Mouse (Mus musculus): ENCODE measurements around the gene Pcdh15. TPM values are rescaled to one million over a fixed set of nuclear protein-coding genes. Genes with fewer than 3 reads are reported as not detected.
A peak's percentile ranks its signal among the peaks of the same experiment; 100 is the strongest.

Pcdh15 gene
- polyA plus RNA-seq, 1 experiment from 2014 or later = 2.0 TPM

GRCm38 (mm10) chr10:73425408-73425807, 326.3 kb downstream of the Pcdh15 start:
- no peak overlapping the region for H3K27ac ChIP-seq (ENCODE audit: low read depth, low read length)
- ATAC-seq (ENCODE audit: low FRiP score) = no peak
- no peaks in the 10 kb centered on the region for H3K4me1 ChIP-seq (replicated peaks; ENCODE audit: control insufficient read depth, insufficient read depth, low read length)
- H3K36me3 ChIP-seq (ENCODE audit: control insufficient read depth, insufficient read depth, low read length) = no peaks in the 10 kb centered on the region
- no peak for DNase-seq (ENCODE audit: low spot score)
- H3K4me3 ChIP-seq (ENCODE audit: low read depth, low read length) = no peak overlapping the region
- H3K9me3 ChIP-seq (ENCODE audit: control insufficient read depth, low read length) = no peaks in the 10 kb centered on the region
- no peak overlapping the region for H3K4me2 ChIP-seq (replicated peaks; ENCODE audit: low read depth, low read length)
- no peak overlapping the region for H3K9ac ChIP-seq (ENCODE audit: low read depth, low read length)
- H3K27me3 ChIP-seq (ENCODE audit: control insufficient read depth, insufficient read depth, low read length) = no peaks in the 10 kb centered on the region
- WGBS = 86% methylated on average over 3 of the region's 3 CpGs

- DNase-seq (ENCODE audit: low spot score) (no peak), ATAC-seq (ENCODE audit: low FRiP score) (no peak)
- H3K4me2 ChIP-seq (replicated peaks; ENCODE audit: low read depth, low read length) = no peak overlapping the region
- no peak overlapping the region for H3K27ac ChIP-seq (ENCODE audit: low read depth, low read length)
- no peaks in the 10 kb centered on the region for H3K36me3 ChIP-seq (ENCODE audit: control insufficient read depth, insufficient read depth, low read length)
- H3K9me3 ChIP-seq (ENCODE audit: control insufficient read depth, low read length) = no peaks in the 10 kb centered on the region
- H3K4me3 ChIP-seq (ENCODE audit: low read depth, low read length) = no peak overlapping the region
- no peak overlapping the region for H3K9ac ChIP-seq (ENCODE audit: low read depth, low read length)
- 96% methylated on average over 3 of the region's 3 CpGs for WGBS
- no peaks in the 10 kb centered on the region for H3K27me3 ChIP-seq (ENCODE audit: control insufficient read depth, insufficient read depth, low read length)
- no peaks in the 10 kb centered on the region for H3K4me1 ChIP-seq (replicated peaks; ENCODE audit: control insufficient read depth, insufficient read depth, low read length)
Measured at GRCm38 (mm10) chr10:73431345-73431744, 332.2 kb downstream of the Pcdh15 start.

GRCm38 (mm10) chr10:73484082-73484481, 384.9 kb downstream of the Pcdh15 start:
- no peaks in the 10 kb centered on the region for H3K4me1 ChIP-seq (replicated peaks; ENCODE audit: control insufficient read depth, insufficient read depth, low read length)
- no peaks in the 10 kb centered on the region for H3K27me3 ChIP-seq (ENCODE audit: control insufficient read depth, insufficient read depth, low read length)
- H3K9me3 ChIP-seq (ENCODE audit: control insufficient read depth, low read length) = no peaks in the 10 kb centered on the region
- WGBS = 44% methylated on average over 2 of the region's 2 CpGs
- H3K4me3 ChIP-seq (ENCODE audit: low read depth, low read length) = no peak overlapping the region
- no peaks in the 10 kb centered on the region for H3K36me3 ChIP-seq (ENCODE audit: control insufficient read depth, insufficient read depth, low read length)
- H3K4me2 ChIP-seq (replicated peaks; ENCODE audit: low read depth, low read length) = no peak overlapping the region
- no peak overlapping the region for H3K9ac ChIP-seq (ENCODE audit: low read depth, low read length)
- no peak for DNase-seq (ENCODE audit: low spot score)
- H3K27ac ChIP-seq (ENCODE audit: low read depth, low read length) = no peak overlapping the region
- no peak for ATAC-seq (ENCODE audit: low FRiP score)

DNA sequence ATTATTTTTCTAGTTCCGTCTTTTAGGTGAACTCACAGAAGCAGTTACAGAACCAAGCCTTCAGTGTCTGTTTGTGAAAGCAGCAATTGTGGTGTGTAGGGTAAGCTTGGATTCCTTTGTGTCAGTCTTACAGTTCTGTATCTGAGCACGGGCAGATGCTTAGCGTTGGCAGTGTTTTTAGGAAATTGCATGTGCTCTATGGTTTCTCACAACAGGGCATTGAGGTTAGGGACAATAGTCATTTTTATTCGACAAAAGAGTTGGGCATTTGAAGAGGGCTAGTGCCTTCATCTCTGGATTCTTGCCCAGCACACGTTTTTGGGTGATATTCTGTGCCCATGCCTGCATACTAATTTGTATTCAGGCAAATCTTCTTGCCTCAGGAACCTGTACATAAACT, 392.5 kb downstream of the Pcdh15 start:
- ATAC-seq (ENCODE audit: low FRiP score) = no peak
- no peaks in the 10 kb centered on the region for H3K9me3 ChIP-seq (ENCODE audit: control insufficient read depth, low read length)
- no peaks in the 10 kb centered on the region for H3K36me3 ChIP-seq (ENCODE audit: control insufficient read depth, insufficient read depth, low read length)
- no peaks in the 10 kb centered on the region for H3K27me3 ChIP-seq (ENCODE audit: control insufficient read depth, insufficient read depth, low read length)
- WGBS = 79% methylated on average over 5 of the region's 5 CpGs
- no peak overlapping the region for H3K4me2 ChIP-seq (replicated peaks; ENCODE audit: low read depth, low read length)
- H3K9ac ChIP-seq (ENCODE audit: low read depth, low read length) = no peak overlapping the region
- no peak overlapping the region for H3K4me3 ChIP-seq (ENCODE audit: low read depth, low read length)
- H3K4me1 ChIP-seq (replicated peaks; ENCODE audit: control insufficient read depth, insufficient read depth, low read length) = no peaks in the 10 kb centered on the region
- DNase-seq (ENCODE audit: low spot score) = no peak
- no peak overlapping the region for H3K27ac ChIP-seq (ENCODE audit: low read depth, low read length)

DNA sequence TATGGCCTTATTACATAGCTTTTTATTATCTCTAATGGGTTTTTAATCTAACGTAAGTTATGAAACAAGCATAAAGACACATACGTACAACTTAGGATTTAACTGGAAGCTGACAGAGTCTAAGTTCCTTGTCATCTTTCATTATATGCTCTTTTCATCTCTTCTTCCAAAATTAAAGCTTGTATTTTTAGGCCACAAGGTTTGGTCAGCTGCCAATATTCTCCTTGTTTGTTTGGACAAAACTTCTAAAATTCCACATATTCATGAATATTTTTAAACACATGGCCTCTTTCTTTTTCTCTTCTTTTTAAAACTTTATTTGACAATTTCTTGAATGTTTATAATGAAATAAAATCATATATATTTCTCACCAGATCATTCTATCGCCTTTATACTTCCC, 415.7 kb downstream of the Pcdh15 start:
- WGBS = 92% methylated on average over 3 of the region's 3 CpGs
- ATAC-seq (ENCODE audit: low FRiP score) = no peak
- no peaks in the 10 kb centered on the region for H3K27me3 ChIP-seq (ENCODE audit: control insufficient read depth, insufficient read depth, low read length)
- H3K9ac ChIP-seq (ENCODE audit: low read depth, low read length) = no peak overlapping the region
- no peaks in the 10 kb centered on the region for H3K36me3 ChIP-seq (ENCODE audit: control insufficient read depth, insufficient read depth, low read length)
- H3K27ac ChIP-seq (ENCODE audit: low read depth, low read length) = no peak overlapping the region
- H3K4me1 ChIP-seq (replicated peaks; ENCODE audit: control insufficient read depth, insufficient read depth, low read length) = no peaks in the 10 kb centered on the region
- H3K4me3 ChIP-seq (ENCODE audit: low read depth, low read length) = no peak overlapping the region
- no peak overlapping the region for H3K4me2 ChIP-seq (replicated peaks; ENCODE audit: low read depth, low read length)
- no peaks in the 10 kb centered on the region for H3K9me3 ChIP-seq (ENCODE audit: control insufficient read depth, low read length)
- DNase-seq (ENCODE audit: low spot score) = no peak

DNA sequence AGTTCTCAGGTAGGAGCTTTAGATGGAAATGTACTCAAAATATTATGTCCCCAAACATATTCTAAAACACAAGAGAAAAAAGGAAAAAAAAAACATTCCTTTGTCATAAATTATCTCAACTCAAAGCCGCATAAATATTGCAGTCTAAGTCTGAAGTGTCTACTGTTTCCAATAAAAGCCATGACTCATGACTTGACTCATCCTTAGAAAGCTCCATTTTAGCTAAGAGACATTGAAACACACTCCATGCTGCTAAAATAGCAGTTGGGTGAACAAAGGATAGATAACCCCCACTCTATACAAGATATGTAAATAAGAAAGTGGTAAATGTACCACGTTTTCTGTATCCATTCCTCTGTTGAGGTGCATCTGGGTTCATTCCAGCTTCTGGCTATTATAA, 416.6 kb downstream of the Pcdh15 start:
- Histone ChIP-seq H3K4me1 (replicated peaks; ENCODE audit: control insufficient read depth, insufficient read depth, low read length) (no peaks in the 10 kb centered on the region), H3K9ac (ENCODE audit: low read depth, low read length) (no peak overlapping the region), H3K9me3 (ENCODE audit: control insufficient read depth, low read length) (no peaks in the 10 kb centered on the region), H3K36me3 (ENCODE audit: control insufficient read depth, insufficient read depth, low read length) (no peaks in the 10 kb centered on the region), H3K4me2 (replicated peaks; ENCODE audit: low read depth, low read length) (no peak overlapping the region), H3K4me3 (ENCODE audit: low read depth, low read length) (no peak overlapping the region), H3K27ac (ENCODE audit: low read depth, low read length) (no peak overlapping the region), H3K27me3 (ENCODE audit: control insufficient read depth, insufficient read depth, low read length) (no peaks in the 10 kb centered on the region)
- 69% methylated on average over 2 of the region's 2 CpGs for whole genome bisulfite sequencing
- no peak for ATAC-seq (ENCODE audit: low FRiP score)
- DNase-seq (ENCODE audit: low spot score) = no peak

DNA sequence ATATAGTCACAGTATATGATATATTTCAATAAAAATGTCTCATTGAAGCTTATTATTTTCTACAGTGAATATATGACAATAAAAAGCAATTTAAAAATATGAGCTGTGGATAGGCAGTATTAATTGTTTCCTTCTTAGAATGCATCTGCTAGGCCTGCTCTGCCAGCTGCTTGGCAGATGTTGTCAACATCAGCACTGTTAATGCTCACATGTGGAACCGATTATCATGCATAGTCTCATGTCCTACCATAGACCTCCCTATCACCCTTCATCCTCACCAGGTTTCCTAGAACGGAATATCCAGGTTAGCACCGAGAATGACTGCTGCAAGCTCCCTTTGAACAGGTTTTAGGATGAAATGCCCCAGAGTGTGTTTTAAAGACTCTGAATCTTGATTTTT, 420.3 kb downstream of the Pcdh15 start:
- no peaks in the 10 kb centered on the region for H3K27me3 ChIP-seq (ENCODE audit: control insufficient read depth, insufficient read depth, low read length)
- no peak overlapping the region for H3K9ac ChIP-seq (ENCODE audit: low read depth, low read length)
- no peaks in the 10 kb centered on the region for H3K36me3 ChIP-seq (ENCODE audit: control insufficient read depth, insufficient read depth, low read length)
- no peak for ATAC-seq (ENCODE audit: low FRiP score)
- H3K4me2 ChIP-seq (replicated peaks; ENCODE audit: low read depth, low read length) = no peak overlapping the region
- no peak for DNase-seq (ENCODE audit: low spot score)
- WGBS = 86% methylated on average over 3 of the region's 3 CpGs
- H3K4me3 ChIP-seq (ENCODE audit: low read depth, low read length) = no peak overlapping the region
- H3K27ac ChIP-seq (ENCODE audit: low read depth, low read length) = no peak overlapping the region
- H3K9me3 ChIP-seq (ENCODE audit: control insufficient read depth, low read length) = no peaks in the 10 kb centered on the region
- H3K4me1 ChIP-seq (replicated peaks; ENCODE audit: control insufficient read depth, insufficient read depth, low read length) = no peaks in the 10 kb centered on the region

GRCm38 (mm10) chr10:73552831-73553230, 453.7 kb downstream of the Pcdh15 start:
- Histone ChIP-seq H3K9ac (ENCODE audit: low read depth, low read length) (no peak overlapping the region), H3K27ac (ENCODE audit: low read depth, low read length) (no peak overlapping the region), H3K4me2 (replicated peaks; ENCODE audit: low read depth, low read length) (no peak overlapping the region), H3K27me3 (ENCODE audit: control insufficient read depth, insufficient read depth, low read length) (no peaks in the 10 kb centered on the region), H3K36me3 (ENCODE audit: control insufficient read depth, insufficient read depth, low read length) (no peaks in the 10 kb centered on the region), H3K4me3 (ENCODE audit: low read depth, low read length) (no peak overlapping the region), H3K9me3 (ENCODE audit: control insufficient read depth, low read length) (no peaks in the 10 kb centered on the region), H3K4me1 (replicated peaks; ENCODE audit: control insufficient read depth, insufficient read depth, low read length) (no peaks in the 10 kb centered on the region)
- ATAC-seq (ENCODE audit: low FRiP score) (no peak), DNase-seq (ENCODE audit: low spot score) (peak; percentile 7)
- WGBS = 94% methylated on average over 10 of the region's 10 CpGs

GRCm38 (mm10) chr10:73564216-73564615, 465.1 kb downstream of the Pcdh15 start:
- Histone ChIP-seq H3K4me1 (replicated peaks; ENCODE audit: control insufficient read depth, insufficient read depth, low read length) (no peaks in the 10 kb centered on the region), H3K27ac (ENCODE audit: low read depth, low read length) (no peak overlapping the region), H3K9ac (ENCODE audit: low read depth, low read length) (no peak overlapping the region), H3K4me2 (replicated peaks; ENCODE audit: low read depth, low read length) (no peak overlapping the region), H3K27me3 (ENCODE audit: control insufficient read depth, insufficient read depth, low read length) (no peaks in the 10 kb centered on the region), H3K9me3 (ENCODE audit: control insufficient read depth, low read length) (no peaks in the 10 kb centered on the region), H3K4me3 (ENCODE audit: low read depth, low read length) (no peak overlapping the region), H3K36me3 (ENCODE audit: control insufficient read depth, insufficient read depth, low read length) (no peaks in the 10 kb centered on the region)
- ATAC-seq (ENCODE audit: low FRiP score) (no peak), DNase-seq (ENCODE audit: low spot score) (peak; percentile 30)
- WGBS = 72% methylated on average over 7 of the region's 7 CpGs

Data from hindbrain, embryonic 11.5 days (tissue).